Mouse (Mus musculus) intestine, embryonic 15.5 days (tissue): ENCODE data around the gene Cd59b. TPM values are rescaled to one million over a fixed set of nuclear protein-coding genes. Genes with fewer than 3 reads are reported as not detected.

Source experiments
- ATAC-seq: fragments of 200-750 bp; cut with Nextera tagmentation; 2 replicates; pipeline ENCODE4 v1.8.0; 2017; ENCODE audit warnings: moderate TSS enrichment, moderate library complexity
- H3K27ac ChIP-seq: fragments of 300-500 bp; sonication (generic); 2 replicates; pipeline ENCODE4 v1.5.1; 2015; ENCODE audit warnings: mild to moderate bottlenecking, inconsistent platforms
- H3K27me3 ChIP-seq: fragments of 300-500 bp; sonication (generic); replicated peaks from 2 replicates; pipeline ENCODE4 v1.6.1; 2015; ENCODE audit warnings: inconsistent platforms
- H3K36me3 ChIP-seq: fragments of 300-500 bp; sonication (generic); 2 replicates; pipeline ENCODE4 v1.6.1; 2015; ENCODE audit warnings: inconsistent platforms
- H3K4me1 ChIP-seq: fragments of 300-500 bp; sonication (generic); replicated peaks from 2 replicates; pipeline ENCODE4 v1.6.1; 2015; ENCODE audit warnings: inconsistent platforms
- H3K4me2 ChIP-seq: fragments of 300-500 bp; sonication (generic); replicated peaks from 2 replicates; pipeline ENCODE4 v1.6.1; 2015; ENCODE audit warnings: mild to moderate bottlenecking, inconsistent platforms
- H3K4me3 ChIP-seq: fragments of 300-500 bp; sonication (generic); replicated peaks from 2 replicates; pipeline ENCODE4 v1.5.1; 2015; ENCODE audit warnings: inconsistent platforms
- H3K9ac ChIP-seq: fragments of 300-500 bp; sonication (generic); 2 replicates; pipeline ENCODE4 v1.6.1; 2015; ENCODE audit warnings: inconsistent platforms
- H3K9me3 ChIP-seq: fragments of 300-500 bp; sonication (generic); 2 replicates; pipeline ENCODE4 v1.6.1; 2016; ENCODE audit warnings: inconsistent platforms
- WGBS: fragments of 180-500 bp; shearing (Covaris S2); methylation state at CpG from one replicate; pipeline ENCODE4 v1.1.7; 2015; 5-methylcytosine and 5-hydroxymethylcytosine counted together
- polyA plus RNA-seq: library from polyadenylated mRNA; unstranded; fragments of >200 nt; fragmentation: Nextera tagmentation; extraction: Ambion mirVana; gene quantifications from 2 replicates; pipeline ENCODE4 v1.2.1, GENCODE M21; 2015

Gene Cd59b
- polyA plus RNA-seq, 1 experiment from 2014 or later, result 5.9 TPM

DNA sequence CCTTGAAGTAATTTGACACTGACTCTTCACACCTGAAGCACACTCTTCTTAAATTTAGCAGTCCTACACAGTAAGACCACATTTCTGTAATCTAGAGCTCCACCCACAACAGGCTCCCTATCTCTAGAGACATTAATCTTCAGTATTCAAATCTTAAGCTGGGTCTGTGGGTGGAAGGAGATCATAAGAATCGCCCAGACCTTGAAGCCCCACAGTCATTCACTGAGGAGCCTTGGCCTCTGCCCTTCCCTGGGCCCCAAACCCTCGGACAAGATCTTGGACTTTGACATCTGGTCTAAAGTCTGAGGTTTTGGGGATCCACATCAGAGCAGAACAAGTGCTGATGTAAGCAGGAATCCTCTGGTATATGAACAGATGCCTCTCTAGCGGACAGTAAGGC, 53.9 kb downstream of the Cd59b start:
- no peak overlapping the region for H3K4me3 ChIP-seq
- ATAC-seq, result no peak
- peak overlapping the region; percentile 88 for H3K4me2 ChIP-seq
- peaks cover 12% of the 10 kb centered on the region for H3K4me1 ChIP-seq
- 43% methylated on average over 3 of the region's 3 CpGs for WGBS
- H3K9me3 ChIP-seq, result no peaks in the 10 kb centered on the region
- H3K36me3 ChIP-seq, result no peaks in the 10 kb centered on the region
- H3K27ac ChIP-seq, result no peak overlapping the region
- H3K27me3 ChIP-seq, result no peaks in the 10 kb centered on the region
- 0 out of 2 replicates have a peak overlapping the region, but pooled peaks have one; percentile 64 for H3K9ac ChIP-seq

DNA sequence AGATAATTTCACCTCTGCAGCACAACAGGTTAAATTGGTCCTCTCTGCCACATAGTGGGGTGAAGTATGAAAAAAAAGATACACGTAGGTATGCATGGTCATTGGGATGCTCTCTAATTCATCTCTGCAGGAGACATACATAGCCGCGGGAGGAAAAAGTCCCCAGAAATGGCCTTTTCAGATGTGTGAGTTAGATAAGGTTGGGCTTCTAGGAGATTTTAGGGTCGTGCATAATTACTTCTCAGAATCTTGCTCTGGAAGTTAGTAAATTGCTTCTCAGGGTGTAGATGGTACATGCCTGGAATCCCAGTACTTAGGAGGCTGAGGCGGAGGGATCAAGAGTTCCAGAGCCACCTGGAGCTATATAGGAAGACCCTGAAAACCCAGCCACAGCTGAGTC, 54.4 kb downstream of the Cd59b start:
- Histone ChIP-seq H3K27me3 (no peaks in the 10 kb centered on the region), H3K4me3 (no peak overlapping the region), H3K4me1 (peaks cover 12% of the 10 kb centered on the region), H3K4me2 (no peak overlapping the region), H3K9ac (no peak overlapping the region), H3K9me3 (no peaks in the 10 kb centered on the region), H3K27ac (no peak overlapping the region), H3K36me3 (no peaks in the 10 kb centered on the region)
- WGBS, result 77% methylated on average over 5 of the region's 5 CpGs
- no peak for ATAC-seq

DNA sequence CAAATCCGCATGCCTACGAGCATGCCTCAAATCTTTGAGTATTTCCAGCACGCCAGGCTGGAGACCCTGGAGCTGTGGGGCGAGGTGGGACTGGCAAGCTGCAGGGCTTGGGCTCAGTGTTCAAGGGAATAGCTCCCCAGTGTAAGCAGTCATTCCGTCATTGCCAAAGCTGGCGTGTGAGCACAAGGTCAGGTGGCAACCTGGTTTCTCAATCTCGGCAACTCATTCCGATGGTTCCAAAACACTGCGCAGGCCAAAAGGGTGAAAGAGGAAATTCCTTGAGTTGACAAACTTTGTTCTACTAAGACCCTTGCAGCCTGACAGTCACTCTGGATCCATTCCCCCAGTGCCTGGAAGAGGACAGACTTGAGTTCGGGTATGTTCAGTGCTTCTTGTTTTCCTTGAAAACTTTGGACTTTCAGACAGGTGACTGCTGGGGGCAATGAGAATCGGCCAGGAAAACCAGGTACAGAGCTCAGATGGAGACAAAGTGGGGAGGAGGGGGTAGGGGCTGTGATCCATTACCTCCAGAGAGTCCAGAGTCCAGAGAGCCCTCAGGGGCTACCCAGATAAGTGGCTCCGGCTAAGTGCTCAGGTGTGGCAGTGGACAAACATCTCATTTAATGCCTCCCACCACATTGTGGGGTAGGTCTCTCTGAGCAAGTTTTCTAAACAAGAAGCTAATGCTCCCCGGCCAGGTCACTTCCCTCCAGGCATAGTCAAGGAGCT, 59.3 kb downstream of the Cd59b start:
- WGBS, result 65% methylated on average over 13 of the region's 13 CpGs

DNA sequence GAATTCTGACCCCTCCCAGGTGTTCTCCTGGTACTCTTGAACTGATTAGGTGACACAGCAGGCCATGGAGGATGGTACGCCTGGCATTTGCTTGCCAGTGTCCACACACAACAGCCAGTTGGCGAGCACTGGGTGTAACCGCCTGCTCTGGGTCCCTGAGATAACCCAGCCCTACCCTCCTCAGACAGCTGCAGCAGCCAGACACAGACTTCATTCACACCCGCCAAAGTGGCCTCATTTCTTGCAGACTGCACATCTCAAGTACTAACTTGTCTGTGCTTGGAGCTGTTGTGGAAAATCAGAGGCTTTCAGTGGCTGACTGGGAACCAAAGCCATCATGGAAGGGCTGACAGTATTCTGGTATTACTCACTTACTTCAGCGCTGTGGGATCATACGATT, 60.5 kb downstream of the Cd59b start:
- 0 out of 2 replicates have a peak overlapping the region, but pooled peaks have one; percentile 32 for H3K27ac ChIP-seq
- WGBS, result 52% methylated on average over 6 of the region's 6 CpGs

More for the DNA sequence above, 59.3 kb downstream of the Cd59b start:
- Histone ChIP-seq H3K36me3 (no peaks in the 10 kb centered on the region), H3K27ac (peak overlapping the region; percentile 42), H3K9me3 (no peaks in the 10 kb centered on the region), H3K4me2 (peak overlapping the region; percentile 0; the same call in 1 of the 2 replicates), H3K4me3 (no peak overlapping the region), H3K4me1 (peaks cover 11% of the 10 kb centered on the region; the same call in 1 of the 2 replicates), H3K27me3 (no peaks in the 10 kb centered on the region), H3K9ac (no peak overlapping the region)
- ATAC-seq, result peak; percentile 83

GRCm38 (mm10) chr2:104130969-104131368, 61.3 kb downstream of the Cd59b start:
- H3K36me3 ChIP-seq, result no peaks in the 10 kb centered on the region
- H3K27me3 ChIP-seq, result no peaks in the 10 kb centered on the region
- 63% methylated on average over 3 of the region's 3 CpGs for WGBS
- peaks cover 11% of the 10 kb centered on the region; the same call in 1 of the 2 replicates for H3K4me1 ChIP-seq
- H3K9ac ChIP-seq, result no peak overlapping the region
- no peak overlapping the region for H3K27ac ChIP-seq
- no peak overlapping the region for H3K4me3 ChIP-seq
- H3K9me3 ChIP-seq, result no peaks in the 10 kb centered on the region
- H3K4me2 ChIP-seq, result no peak overlapping the region
- ATAC-seq, result no peak

More for the DNA sequence above, 60.5 kb downstream of the Cd59b start:
- Histone ChIP-seq H3K4me1 (peaks cover 11% of the 10 kb centered on the region; the same call in 1 of the 2 replicates), H3K9ac (no peak overlapping the region), H3K4me2 (no peak overlapping the region), H3K4me3 (no peak overlapping the region), H3K9me3 (no peaks in the 10 kb centered on the region), H3K36me3 (no peaks in the 10 kb centered on the region), H3K27me3 (no peaks in the 10 kb centered on the region)
- ATAC-seq, result peak; percentile 64

GRCm38 (mm10) chr2:104132266-104132859, 62.7 kb downstream of the Cd59b start:
- H3K36me3 ChIP-seq, result no peaks in the 10 kb centered on the region
- H3K4me1 ChIP-seq, result peaks cover 11% of the 10 kb centered on the region; the same call in 1 of the 2 replicates
- no peaks in the 10 kb centered on the region for H3K9me3 ChIP-seq
- no peak overlapping the region for H3K27ac ChIP-seq
- H3K4me2 ChIP-seq, result no peak overlapping the region
- ATAC-seq, result no peak
- WGBS, result 66% methylated on average over 7 of the region's 7 CpGs
- no peaks in the 10 kb centered on the region for H3K27me3 ChIP-seq
- no peak overlapping the region for H3K9ac ChIP-seq
- H3K4me3 ChIP-seq, result no peak overlapping the region

- H3K4me2 ChIP-seq, result no peak overlapping the region
- no peaks in the 10 kb centered on the region for H3K36me3 ChIP-seq
- H3K9me3 ChIP-seq, result no peaks in the 10 kb centered on the region
- H3K27ac ChIP-seq, result no peak overlapping the region
- H3K4me3 ChIP-seq, result no peak overlapping the region
- 23% methylated on average over 12 of the region's 12 CpGs for WGBS
- peaks cover 11% of the 10 kb centered on the region; the same call in 1 of the 2 replicates for H3K4me1 ChIP-seq
- no peak overlapping the region for H3K9ac ChIP-seq
- ATAC-seq, result no peak
- H3K27me3 ChIP-seq, result no peaks in the 10 kb centered on the region
Observed at GRCm38 (mm10) chr2:104133042-104133810, 63.6 kb downstream of the Cd59b start.

- H3K4me2 ChIP-seq, result no peak overlapping the region
- no peak overlapping the region for H3K9ac ChIP-seq
- H3K4me3 ChIP-seq, result no peak overlapping the region
- no peak overlapping the region for H3K27ac ChIP-seq
- 44% methylated on average over 8 of the region's 8 CpGs for WGBS
- ATAC-seq, result peak; percentile 27; the same call in 1 of the 2 replicates
- H3K36me3 ChIP-seq, result no peaks in the 10 kb centered on the region
- H3K27me3 ChIP-seq, result no peaks in the 10 kb centered on the region
- peaks cover 9% of the 10 kb centered on the region; the same call in 1 of the 2 replicates for H3K4me1 ChIP-seq
- H3K9me3 ChIP-seq, result no peaks in the 10 kb centered on the region
Observed at GRCm38 (mm10) chr2:104134150-104135056, 64.8 kb downstream of the Cd59b start.

- 61% methylated on average over 2 of the region's 2 CpGs for whole genome bisulfite sequencing
- Histone ChIP-seq H3K27ac (no peak overlapping the region), H3K9me3 (no peaks in the 10 kb centered on the region), H3K9ac (no peak overlapping the region), H3K36me3 (no peaks in the 10 kb centered on the region), H3K4me2 (no peak overlapping the region), H3K4me3 (no peak overlapping the region), H3K27me3 (no peaks in the 10 kb centered on the region), H3K4me1 (no peaks in the 10 kb centered on the region)
- ATAC-seq, result no peak
Observed at GRCm38 (mm10) chr2:104135920-104136319, 66.3 kb downstream of the Cd59b start.
